Comparison of ENCODE assay signal across 8 mouse cellular contexts in the genomic region with DNA sequence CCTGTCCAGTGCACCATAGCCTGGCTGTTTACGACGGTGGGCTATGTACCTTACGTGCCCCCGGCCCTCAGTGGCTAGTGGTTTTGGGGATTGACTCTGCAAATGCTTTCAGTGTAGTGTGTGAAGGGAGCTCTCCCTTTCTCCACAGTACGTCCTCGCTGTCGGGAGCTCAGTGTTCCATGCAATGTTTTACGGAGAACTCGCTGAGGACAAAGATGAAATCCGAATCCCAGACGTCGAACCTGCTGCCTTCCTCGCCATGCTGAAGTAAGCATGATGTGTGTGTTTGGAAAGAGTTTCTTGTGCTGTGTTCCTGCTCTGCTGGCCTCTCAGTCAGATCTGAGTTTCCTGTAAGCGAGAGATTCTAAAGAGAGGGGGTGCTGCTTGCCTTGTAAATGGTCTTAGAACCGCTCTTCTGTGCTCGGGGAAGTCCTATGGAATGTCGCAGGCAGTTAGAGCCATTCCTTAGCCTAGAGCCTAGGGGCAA. TPM values are rescaled to one million over a fixed set of nuclear protein-coding genes. Genes with fewer than 3 reads are reported as not detected.
A peak's percentile ranks its signal among the peaks of the same experiment; 100 is the strongest.
DNase-seq lines count a peak whose midpoint lies in the region; ATAC-seq and TF ChIP-seq lines count a peak whose summit lies in the region.

No protein-coding gene starts in this region.

- H3K27me3 ChIP-seq in heart, embryonic 12.5 days (replicated peaks): no peaks in the 10 kb centered on the region
- no peaks in the 10 kb centered on the region for H3K27me3 ChIP-seq in limb, embryonic 14.5 days (ENCODE audit: control insufficient read depth, insufficient read depth, low read length)

- TF ChIP-seq POLR2A in limb, embryonic 14.5 days (IDR thresholded peaks at IDR 0.05; ENCODE audit: borderline replicate concordance, extremely low read depth, insufficient read depth, insufficient read length): no peak

- ATAC-seq in heart, embryonic 12.5 days (ENCODE audit: insufficient number of reproducible peaks, low FRiP score): no peak
- peak; percentile 47 for ATAC-seq in limb, embryonic 14.5 days (ENCODE audit: low FRiP score, low read depth)
- ATAC-seq in erythroid progenitor cell, adult 5-6 weeks (replicated peaks; ENCODE audit: low FRiP score, poor library complexity, severe bottlenecking): no peak

- H3K36me3 ChIP-seq in heart, embryonic 12.5 days: peaks cover 24% of the 10 kb centered on the region
- peaks cover 22% of the 10 kb centered on the region for H3K36me3 ChIP-seq in limb, embryonic 14.5 days (ENCODE audit: control insufficient read depth, insufficient read depth, low read length)

- H3K9ac ChIP-seq in heart, embryonic 12.5 days: peak overlapping the region; percentile 54; the same call in 1 of the 2 replicates
- peak overlapping the region; percentile 53 for H3K9ac ChIP-seq in limb, embryonic 14.5 days (ENCODE audit: low read depth, low read length, severe bottlenecking)

- H3K4me3 ChIP-seq in heart, embryonic 12.5 days: peak overlapping the region; percentile 38
- H3K4me3 ChIP-seq in limb, embryonic 14.5 days (replicated peaks; ENCODE audit: low read length): peak overlapping the region; percentile 35

- peak overlapping the region; percentile 74 for H3K4me2 ChIP-seq in heart, embryonic 12.5 days
- peak overlapping the region; percentile 46 for H3K4me2 ChIP-seq in limb, embryonic 14.5 days (replicated peaks; ENCODE audit: low read depth, low read length, severe bottlenecking)

- H3K27ac ChIP-seq in heart, embryonic 12.5 days (ENCODE audit: poor library complexity, severe bottlenecking): 0 out of 2 replicates have a peak overlapping the region, but pooled peaks have one; percentile 73
- H3K27ac ChIP-seq in limb, embryonic 14.5 days (replicated peaks; ENCODE audit: low read depth, low read length): peak overlapping the region; percentile 75

- peak; percentile 47 for DNase-seq in heart, adult 8-10 months (ENCODE audit: low spot score)
- DNase-seq in heart, postnatal 4 days: no peak
- DNase-seq in cerebellum, adult 9-10 months: peak; percentile 75
- peak; percentile 46 for DNase-seq in limb, embryonic 14.5 days (ENCODE audit: low spot score)
- no peak for DNase-seq in urinary bladder, postnatal 25 days (ENCODE audit: low spot score)
- no peak for DNase-seq in adrenal gland, adult 18-20 months (ENCODE audit: low spot score in 2 of 2)

- no peaks in the 10 kb centered on the region for H3K9me3 ChIP-seq in heart, embryonic 12.5 days (replicated peaks)
- H3K9me3 ChIP-seq in limb, embryonic 14.5 days (ENCODE audit: control insufficient read depth, low read length): no peaks in the 10 kb centered on the region

- peaks cover 43% of the 10 kb centered on the region for H3K4me1 ChIP-seq in heart, embryonic 12.5 days (replicated peaks)
- peaks cover 23% of the 10 kb centered on the region for H3K4me1 ChIP-seq in limb, embryonic 14.5 days (ENCODE audit: control insufficient read depth, insufficient read depth, low read length)

- 64% methylated on average over 17 of the region's 17 CpGs for WGBS in heart, embryonic 12.5 days
- WGBS in limb, embryonic 14.5 days: 30% methylated on average over 17 of the region's 17 CpGs

RNA-seq across cellular contexts. Expression of a gene that starts 23.9 kb away (rescaled TPM):
- total RNA-seq in heart, adult 8-10 months (2022): 10 to 100 TPM; 11.9 to 12.3 (median 12.2) TPM
- 10 to 100 TPM; 22.3 to 22.7 TPM for total RNA-seq in heart, postnatal 4 days (2021)
- polyA plus RNA-seq in heart, embryonic 12.5 days (2016; fragmentation: Nextera tagmentation; extraction: Ambion mirVana): 8.1 and 9.3 TPM in 2 replicates
- 39.0 and 43.6 TPM in 2 replicates for polyA plus RNA-seq in limb, embryonic 14.5 days (2012; rRNA removed)
- polyA plus RNA-seq in limb, embryonic 14.5 days (2014; fragmentation: Nextera tagmentation; extraction: Ambion mirVana): 33.8 and 35.7 TPM in 2 replicates
- total RNA-seq in adrenal gland, adult 18-20 months (2021): 10 to 100 TPM; 16.2 to 21.8 TPM
- not detected in 2 replicates for total RNA-seq in erythroid progenitor cell, adult 5-6 weeks (2015; ENCODE audit: low replicate concordance)
- not detected in 2 replicates for total RNA-seq in erythroid progenitor cell, adult 5-6 weeks (2017; ENCODE audit: low replicate concordance)

Comparison
In these comparisons a context has a peak if more than half of its experiments do, and no peak if none do; other contexts are left out.
1. DNase-seq: peak in heart, adult 8-10 months (single experiment), cerebellum, adult 9-10 months (single experiment) and limb, embryonic 14.5 days (single experiment); none in heart, postnatal 4 days (single experiment), urinary bladder, postnatal 25 days (single experiment) and adrenal gland, adult 18-20 months (0 of 2).
2. RNA of a gene that starts 23.9 kb away (total RNA-seq): 22.3 to 22.7 TPM in heart, postnatal 4 days, 16.2 to 21.8 TPM in adrenal gland, adult 18-20 months and 11.9 to 12.3 TPM in heart, adult 8-10 months; not detected in erythroid progenitor cell, adult 5-6 weeks; every median in the first group is over 10 times any median in the second.